Mouse (Mus musculus) gastrocnemius, postnatal 4 days (tissue): ENCODE results near the gene Cinp. TPM values are rescaled to one million over a fixed set of nuclear protein-coding genes. Genes with fewer than 3 reads are reported as not detected.
"Not testable (repeated sequence)": the region's sequence is repeated elsewhere in the genome, so short reads cannot be mapped to it uniquely, and the experiment has no call there.

ENCODE experiments used
- DNase-seq, 2 experiments: peaks; one replicate each; pipeline ENCODE4 v3.0.0; 2021 to 2022; ENCODE audit warnings: low spot score in 2 of 2, mixed read lengths in 2 of 2
- total RNA-seq, 2 experiments: library from RNA; stranded (reverse); gene quantifications; 2 replicates each; pipeline ENCODE4 v1.2.3; 2021

The Cinp gene
- total RNA-seq, 2 experiments from 2014 or later = 40.5 to 41.9 TPM

DNA sequence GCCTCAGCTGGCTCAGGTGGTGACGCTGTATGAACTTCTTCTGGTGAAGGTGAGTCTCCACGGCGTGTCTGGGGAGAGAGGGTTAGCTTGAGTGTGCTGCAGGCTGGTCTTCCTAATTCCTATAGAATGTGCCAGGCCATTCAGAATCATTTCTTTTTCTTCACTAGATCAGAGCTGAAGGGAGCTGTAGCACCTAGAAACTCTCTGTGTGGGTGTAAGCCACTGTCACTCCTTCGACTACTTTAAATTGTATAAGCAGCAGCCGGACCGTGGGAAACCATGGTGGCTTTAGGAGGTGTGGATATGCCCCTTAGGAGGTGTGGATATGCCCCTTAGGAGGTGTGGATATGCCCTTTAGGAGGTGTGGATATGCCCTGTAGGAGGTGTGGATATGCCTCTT is 24.9 kb downstream of the Cinp start:
- DNase-seq = no peak

DNA sequence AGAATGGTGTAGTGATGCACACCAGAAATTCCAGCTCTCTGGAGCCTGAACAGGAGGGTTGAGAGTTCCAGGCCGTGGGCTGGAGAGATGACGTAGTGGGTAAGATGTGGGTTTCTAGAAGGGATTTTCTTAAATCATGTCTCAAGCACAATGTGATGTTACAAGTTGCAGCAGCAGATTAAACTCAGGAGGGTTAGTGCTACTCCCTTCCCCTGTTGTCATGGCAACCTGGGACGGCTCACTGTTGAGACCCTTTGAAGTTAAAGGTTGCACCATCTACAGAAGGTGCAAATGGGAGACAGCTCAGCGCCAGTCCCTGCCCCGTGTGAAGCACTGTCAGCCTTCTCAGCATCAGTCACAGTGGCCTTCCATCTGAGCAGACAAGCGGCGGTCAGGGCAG is 27.7 kb downstream of the Cinp start:
- DNase-seq = no peak

DNA sequence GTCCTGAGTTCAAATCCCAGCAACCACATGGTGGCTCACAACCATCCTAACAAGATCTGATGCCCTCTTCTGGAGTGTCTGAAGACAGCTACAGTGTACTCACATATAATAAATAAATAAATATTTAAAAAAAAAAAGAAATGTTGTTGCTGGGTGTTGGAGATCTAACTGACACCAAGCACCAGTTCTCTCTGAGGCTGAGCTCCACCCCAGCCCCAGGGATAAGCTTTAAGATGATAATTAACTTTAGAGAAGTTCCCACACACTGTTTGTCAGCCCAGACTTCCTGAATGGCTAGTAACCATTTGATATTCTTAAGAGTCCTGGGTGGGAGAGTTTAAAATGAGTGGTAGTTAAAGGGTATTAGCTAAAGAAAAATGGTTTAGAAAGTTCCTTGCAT is 28.7 kb downstream of the Cinp start:
- no peak for DNase-seq

DNA sequence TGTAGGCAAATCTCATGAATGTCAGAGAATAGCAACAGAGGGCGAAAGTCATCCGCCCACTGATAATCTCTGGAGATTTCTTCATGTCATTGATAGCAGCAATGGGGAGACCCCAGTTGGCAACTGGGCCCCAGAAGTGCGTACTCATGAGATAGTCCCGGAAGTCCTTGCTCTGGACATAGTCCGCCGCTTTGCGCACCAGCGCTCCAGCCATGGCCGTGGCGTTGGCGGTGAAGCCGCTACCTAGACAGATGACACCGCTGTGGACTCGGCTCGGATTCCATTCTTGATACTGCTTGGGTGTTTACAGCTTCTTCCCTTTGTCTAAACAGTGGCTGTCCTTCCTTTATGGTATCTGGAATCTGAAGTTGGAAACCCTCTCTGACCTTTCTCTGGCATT is 30.3 kb downstream of the Cinp start:
- not testable (repeated sequence) for DNase-seq

DNA sequence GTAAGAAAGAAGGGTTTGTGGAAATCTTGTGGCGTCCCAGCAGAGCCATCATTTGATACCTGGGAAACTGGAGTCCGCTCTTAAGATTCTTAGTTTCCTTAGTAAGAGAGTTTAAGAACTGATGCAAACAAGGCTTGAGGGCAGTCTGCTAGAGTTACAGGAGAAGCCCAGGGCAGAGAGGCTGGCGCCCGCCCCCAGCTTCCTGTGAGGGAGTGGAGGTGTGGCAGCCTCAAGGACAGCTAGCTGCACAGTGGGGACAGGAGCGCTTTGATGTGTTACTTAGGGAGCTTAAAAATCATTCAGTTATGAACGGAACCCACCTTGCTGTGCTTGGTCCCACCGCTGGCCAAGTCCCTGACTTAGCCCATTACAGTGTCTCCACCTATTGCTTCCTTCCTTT is 31.7 kb downstream of the Cinp start:
- DNase-seq = no peak

DNA sequence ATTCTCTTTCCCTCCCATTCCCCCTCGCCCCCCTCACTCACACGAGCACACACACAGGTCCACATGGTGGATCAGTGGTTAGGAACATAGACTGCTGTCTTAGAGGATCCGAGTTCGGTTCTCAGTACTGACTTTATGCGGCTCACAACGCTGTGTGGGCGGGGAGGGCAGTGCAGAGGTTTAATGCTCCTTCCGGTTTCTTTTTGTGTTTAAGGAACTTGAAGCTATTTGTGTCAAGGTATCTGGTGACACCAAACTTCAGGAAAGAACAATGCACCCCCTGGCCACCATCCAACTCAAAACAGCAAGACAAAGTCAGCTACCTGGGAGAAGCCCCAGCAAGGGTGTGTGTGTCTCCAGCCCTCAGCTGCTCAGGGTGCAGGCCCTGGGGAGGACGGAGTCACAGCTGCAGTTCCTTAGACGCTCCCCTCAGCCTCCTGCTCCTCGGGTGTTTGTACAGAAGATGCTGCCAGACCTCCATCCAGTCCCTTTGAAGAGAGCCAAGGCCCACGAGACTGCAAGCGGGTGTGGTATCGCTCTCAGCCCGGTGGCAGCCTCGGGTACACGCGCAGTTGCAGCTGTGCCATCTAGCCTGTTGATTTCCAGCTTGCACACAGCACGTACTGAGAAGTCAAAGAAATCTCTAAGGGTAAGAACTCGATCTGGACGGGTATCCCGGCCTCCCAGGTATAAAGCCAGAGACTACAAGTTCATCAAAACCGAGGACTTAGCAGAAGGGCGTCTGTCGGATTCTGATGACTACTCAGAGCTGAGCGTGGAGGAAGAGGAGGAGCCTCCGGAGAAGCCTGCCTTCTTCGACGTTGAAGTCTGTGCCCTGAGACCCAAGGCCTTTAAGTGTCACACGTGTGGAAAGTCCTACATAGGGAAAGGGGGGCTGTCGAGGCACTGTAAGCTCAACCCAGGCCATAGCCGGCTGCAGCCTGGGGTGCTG is 33.9 kb downstream of the Cinp start:
- DNase-seq = no peak

DNA sequence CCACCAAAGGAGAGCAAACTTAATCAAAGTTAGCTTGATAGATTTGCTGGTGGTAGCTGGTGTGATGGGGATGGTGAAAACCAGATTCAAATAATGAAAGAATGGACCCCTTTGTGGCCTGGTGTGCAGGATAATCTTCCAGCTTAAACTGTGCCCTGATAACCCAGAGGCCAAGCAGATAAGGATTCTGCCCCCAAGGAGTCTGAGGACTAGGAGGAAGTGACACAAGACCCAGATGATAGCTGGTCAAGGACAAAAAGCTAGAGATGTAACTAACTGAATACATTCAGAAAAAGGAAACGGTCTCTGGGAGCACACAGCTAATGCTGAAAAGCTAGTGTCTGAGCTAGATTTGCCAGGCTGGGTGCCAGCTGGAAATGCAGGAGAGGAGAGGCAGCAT is 37.0 kb downstream of the Cinp start:
- no peak for DNase-seq

DNA sequence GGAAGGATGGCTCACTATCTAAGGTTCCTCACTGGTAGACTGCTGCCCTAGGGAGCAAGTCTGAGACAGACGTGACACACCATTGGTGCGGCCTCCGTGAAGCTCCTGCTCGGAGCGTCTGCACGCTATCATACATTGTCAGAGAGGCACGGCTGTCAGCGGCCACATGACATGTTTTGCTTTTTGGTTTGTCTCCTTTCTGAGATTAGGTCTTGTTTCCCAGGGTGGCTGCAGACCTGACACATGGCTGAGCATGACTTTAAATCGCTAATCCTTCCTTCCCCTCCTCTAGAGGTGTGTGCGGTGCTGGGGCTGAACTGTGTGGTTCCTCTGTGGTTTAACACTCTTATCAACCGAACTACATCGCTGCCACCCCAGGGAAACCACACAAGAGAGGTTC is 37.5 kb downstream of the Cinp start:
- DNase-seq = no peak

DNA sequence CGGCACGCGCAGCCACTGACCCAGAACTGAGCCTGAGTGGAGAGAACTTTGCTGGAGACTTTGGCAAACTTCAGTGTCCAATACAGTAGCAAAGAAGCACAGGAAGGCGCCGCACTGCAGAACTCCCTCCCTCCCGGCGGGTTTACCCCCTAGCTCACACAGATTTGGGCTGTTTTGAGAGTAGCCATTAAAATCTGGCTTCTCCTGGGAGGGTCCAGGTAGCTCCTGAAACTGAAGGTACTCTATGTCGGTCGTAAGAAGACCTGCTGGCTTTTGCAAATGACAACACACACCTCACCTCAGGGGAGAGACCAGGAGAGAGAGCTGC is 38.1 kb downstream of the Cinp start:
- no peak for DNase-seq

DNA sequence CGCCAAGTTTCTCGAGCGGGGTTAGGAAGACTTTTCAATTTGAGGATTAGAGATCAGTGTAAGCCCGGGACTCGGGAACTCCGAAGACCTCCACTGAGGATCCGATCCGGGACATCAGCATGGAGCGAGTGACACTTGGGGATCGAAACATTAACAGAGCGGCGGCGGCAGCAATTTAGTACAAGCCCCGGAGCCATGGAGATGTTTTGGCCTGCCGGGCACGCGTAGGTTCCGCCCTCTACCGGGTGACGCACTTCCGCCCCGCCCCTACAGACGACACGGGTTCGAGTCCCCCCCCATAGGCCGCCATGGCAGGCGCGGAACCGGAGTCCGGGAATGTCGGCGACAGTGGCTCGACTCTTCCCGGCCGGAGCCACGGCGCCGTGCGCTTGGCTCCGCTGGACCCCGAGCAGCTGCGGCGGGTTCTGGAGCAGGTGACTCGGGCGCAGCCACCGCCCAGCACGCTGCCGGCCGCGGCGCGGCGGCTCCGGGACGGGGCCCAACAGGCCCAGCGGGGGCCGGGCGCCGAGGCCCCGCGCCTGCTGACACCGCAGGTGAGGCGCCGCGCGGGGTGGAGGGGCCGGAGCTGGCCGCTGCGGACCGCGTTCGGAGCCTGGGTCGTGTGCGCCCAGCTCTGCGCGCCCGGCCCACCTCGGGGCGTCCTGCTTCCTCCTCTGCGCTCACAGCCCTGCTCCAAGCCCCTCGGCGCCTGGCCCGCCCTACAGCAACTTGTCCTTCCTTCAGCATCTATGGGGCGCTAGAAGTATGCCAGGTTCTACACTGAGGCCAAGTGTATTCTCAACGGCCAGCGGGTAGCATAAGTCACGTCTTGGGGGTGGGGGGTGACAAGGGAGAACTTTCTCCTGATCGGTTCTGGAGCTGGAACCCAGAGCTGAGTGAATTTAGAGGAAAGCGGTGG is 38.7 kb downstream of the Cinp start, which contains the start of gene Zfp839:
Zfp839 (plus strand) TSS at position 244 of the 919 bp plus-strand sequence.
- peak; percentile 75 to 85 for DNase-seq

DNA sequence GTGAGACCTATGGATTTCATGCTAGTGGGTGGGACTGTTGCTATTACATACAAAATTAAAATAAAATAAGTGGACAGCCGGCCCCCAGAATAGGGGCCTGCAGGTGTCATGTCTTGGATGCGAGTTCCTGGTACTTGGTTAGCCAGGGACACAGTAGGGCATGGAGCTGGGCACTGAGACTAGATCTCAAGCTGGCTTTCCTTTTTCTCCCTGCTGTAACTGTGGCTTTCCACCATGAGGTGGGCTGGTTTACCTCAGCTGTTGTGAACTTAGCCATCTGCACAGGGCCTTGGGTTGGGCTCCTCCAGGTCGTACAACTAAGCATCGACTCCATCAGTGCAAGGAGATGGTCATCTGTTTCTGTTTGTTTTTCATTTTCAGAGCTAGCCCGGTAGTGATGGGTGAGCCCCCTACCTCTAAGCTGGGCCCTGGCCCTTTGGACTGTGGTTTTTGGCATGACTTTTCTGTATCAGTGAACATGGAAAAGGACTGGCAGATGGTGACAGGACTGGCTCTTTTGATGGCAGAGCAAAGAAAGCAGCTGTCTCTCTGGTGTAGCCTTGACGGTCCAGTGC is 42.7 kb downstream of the Cinp start:
- DNase-seq = no peak

DNA sequence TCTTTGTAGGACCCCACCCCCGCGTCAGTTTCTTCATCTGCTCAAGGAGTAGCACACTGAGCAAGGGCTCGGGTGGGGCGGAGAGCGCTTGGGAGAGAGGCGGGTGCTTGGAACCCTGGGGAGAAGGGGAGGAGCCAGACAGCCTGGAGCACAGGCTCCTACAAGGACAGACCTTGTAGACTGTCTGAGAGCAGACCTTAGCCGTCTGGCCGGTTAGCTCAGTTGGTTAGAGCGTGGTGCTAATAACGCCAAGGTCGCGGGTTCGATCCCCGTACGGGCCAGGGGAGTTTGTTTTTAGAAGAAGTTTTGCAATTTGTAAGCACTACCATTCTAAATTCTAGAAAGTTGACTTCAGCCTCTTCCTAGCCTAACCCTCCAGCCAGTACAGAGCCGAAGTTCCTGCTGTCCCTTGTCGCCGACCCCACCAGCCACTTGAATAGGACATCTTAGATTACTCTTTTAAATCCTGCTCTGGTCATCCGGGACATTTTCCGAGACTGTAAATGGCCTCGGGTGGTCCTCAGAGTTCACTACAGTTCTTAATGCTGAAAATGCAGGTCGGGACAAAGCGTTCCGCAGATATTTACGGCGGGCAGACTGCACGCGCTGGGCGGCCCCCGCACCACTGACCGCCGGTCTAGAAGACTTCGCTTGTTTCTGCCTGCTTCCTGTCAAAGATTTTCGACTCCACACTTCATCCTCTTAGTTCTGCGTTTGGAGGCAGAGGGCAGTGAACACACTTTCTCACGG is 43.6 kb downstream of the Cinp start:
- peak; percentile 83 to 85 for DNase-seq

DNA sequence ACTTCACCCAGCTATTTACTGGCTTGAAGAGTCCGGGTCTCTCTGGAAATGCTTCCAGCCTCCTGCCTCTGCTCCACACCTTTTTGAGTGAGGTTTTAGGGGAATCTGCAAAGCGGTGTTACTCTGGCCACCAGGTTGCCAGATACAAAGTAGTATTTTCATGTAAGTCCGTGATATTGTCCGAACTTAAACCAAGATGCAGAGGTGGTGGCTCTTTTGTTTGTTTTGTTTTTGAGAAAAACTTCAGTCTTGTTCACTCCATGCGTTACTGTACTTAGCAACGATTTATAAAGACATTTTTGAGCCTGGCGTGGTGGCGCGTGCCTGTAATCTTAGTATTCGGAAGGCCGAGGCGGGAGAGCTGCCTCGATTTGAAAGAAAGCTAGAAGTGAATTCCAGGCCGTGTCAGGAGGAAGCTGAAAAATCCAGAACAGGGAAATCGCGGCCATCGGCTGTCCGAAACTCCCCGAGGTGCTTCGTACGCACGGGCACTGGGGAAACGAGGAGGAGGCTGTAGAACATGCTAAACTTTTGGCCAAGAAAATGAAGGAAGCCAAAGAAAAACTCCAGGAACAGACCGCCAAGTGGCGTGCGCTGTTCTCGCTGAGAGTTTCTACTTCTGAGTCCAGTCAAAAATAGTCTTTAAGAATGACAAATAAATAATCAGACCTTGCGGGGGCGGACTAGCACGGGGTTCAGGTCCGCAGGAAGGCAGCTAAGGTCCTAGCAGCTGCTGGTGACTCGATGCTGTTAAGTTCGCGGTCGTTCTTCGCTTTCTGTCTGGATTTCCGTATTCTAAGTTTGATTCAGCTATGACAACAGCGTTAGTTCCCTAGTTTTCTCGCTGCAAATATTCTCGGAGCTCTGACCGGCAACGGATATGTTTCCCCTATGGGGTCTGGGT is 44.5 kb downstream of the Cinp start:
- DNase-seq = peak in 1 of 2 experiments; percentile 44

DNA sequence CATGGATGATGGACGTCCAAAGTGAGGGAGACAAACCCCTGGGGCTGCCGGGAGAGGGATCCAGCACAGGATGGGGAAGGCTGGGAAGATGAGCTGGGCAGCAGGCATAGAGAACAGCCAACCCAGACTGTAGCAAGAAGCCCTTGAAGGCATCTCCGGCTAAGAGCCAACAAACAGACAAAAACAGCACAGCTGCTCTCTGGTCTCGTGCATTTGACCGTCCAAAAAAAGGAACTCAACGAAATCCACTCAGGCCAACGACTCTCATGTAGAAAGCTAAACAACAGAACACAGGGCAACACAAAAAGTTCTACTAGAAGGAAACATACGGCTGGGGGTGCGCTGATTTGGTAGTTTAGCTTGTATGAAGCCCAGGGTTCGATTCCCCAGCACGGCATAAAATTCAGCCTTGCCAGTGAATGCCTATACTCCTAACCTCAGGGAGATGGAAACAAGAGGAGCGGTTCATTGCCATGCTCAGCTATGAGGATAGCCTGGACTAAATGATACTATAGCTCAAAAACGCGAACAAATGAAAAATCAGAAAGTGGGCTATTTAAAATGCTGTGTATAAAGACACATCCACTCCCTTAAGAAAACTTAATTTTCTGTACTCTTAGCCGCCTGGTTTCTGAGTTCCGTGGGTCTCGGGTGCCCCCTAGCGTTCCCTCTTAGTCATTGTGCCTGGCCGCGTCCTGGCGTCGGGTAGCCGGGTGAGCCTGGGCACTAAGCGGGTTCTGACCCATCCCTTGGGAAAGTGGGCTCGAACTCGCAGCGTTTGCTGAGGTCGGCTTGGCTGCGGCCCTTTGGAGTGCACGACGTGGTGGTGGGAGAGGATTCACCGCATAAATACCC is 45.5 kb downstream of the Cinp start:
- DNase-seq = peak; percentile 67 to 80

DNA sequence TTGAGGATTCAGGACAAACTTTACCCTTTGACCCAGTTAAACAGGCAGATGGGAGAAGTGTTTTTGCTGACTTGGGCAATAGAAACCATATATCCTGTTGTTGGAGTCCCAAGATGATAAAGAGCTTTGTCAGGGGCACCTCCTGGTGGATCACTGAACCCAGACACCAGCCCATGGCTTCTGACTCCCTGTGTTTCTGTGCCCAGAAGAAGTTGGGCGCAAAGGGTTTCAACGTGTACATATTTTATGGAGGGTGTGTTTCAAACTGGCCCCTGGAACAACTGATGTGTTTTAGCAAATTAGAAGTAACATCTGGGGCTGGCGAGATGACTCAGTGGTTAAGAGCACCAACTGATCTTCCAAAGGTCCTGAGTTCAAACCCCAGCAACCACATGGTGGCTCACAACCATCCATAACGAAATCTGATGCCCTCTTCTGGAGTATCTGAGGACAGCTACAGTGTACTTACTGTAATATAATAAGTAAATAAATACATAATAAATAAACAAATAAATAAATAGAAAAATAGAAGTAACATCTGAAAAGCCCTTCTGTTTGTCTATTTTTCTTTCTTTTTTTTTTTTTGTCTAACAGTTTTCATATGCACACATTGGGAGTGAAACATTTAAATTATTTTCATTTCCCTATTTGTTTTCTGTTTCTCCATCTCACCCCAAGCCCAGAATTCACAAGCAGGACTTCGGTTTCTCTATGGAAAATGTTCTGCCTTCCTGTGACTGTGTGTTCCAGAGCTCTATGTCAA is 47.0 kb downstream of the Cinp start:
- no peak for DNase-seq

DNA sequence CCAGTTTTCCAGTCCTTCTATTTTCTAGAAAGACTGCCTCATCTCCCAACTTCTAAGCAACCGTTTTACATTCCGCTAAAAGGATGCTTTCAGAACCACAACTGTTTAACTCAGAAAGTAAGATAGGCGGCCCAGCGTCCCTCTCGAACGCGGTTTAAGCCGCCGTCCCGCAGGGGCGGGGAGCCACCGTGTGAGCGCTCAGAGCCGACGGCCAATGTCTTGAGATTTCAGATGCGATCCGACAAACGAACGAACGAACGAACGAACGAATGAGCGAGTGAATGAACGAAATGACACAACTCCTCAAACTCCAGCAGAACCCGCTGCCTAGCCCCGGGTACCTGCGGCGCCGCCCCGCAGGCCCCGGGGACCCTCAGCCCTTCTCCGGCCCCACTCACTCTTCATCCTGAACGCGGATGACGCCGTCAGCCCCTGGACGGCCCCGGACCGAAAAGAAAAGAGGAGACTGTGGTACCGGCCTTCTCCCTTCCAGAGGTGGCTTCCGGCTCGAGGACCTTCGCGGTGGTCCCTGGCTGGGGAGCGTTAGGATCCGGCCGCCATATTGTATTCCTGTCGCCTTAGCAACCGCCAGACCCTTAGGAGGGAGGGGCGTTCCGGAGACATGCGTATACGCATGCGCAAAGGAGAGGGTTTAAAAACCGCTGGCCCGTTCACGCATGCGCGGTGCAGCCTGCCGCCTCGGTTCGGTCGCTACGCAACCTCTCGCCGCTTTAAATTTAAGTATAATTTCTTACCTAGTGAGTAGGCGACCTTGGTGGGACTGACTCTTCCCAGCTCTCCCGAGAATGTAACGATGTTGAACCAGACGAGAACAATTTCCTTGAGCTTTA is 48.4 kb downstream of the Cinp start, which contains the start of gene Mok:
Mok (minus strand) TSS at position 592 of the 851 bp plus-strand sequence.
- peak; percentile 93 to 94 for DNase-seq

DNA sequence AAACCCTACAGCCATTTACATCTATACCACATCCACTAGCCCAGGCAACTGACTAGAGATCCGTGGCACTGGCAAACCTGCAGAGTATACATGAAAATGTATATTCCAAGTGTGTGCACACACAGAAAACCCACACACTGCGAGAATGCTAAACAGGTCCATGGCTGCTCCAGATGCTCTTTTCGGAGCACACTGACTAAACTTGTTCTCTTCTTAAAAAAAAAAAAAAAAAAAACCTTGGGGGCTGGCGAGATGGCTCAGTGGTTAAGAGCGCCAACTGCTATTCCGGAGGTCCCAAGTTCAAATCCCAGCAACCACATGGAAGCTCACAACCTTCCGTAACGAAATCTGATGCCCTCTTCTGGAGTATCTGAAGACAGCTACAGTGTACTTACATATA is 51.1 kb downstream of the Cinp start:
- no peak for DNase-seq
